Mouse (Mus musculus): ENCODE data around the gene C1ql1.

DNA sequence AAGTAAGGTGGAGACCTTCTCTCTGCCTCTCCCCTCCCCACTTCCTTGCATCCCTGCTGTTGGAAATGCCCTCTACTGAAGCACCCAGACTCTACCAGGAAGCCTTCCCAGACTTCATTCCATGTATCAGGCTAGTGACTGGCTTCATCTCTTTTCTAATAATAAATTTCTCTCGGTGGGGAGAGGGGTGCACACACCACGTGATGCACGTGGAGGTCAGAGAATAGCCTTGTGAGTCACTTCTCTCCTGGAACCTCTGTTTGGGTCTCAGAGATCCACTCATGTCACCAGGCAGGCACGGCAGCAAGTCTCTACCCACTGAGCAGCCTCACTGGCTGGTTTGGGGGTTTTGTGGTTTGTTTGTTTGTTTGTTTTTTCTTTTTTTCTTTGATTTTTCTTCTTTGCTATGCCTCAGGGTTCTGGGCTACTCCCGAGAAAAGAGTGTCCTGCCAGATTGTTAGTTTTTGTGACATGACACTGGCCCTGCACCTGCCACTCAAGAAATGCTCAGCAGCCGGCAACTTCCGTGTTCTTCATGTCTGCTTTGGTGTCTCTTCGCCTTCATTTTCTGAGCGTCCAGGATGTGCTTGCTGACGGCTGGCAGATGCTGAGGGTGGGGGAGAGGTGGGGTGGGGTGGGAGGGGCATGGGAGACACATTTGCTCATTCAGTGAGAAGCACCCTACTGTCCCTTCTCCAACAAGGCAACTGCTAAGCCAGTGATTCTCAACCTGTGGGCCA lies 34.8 kb upstream of the C1ql1 start:
- TF ChIP-seq MAX (IDR thresholded peaks at IDR 0.05) = no peak
- no peak for TF ChIP-seq CTCF (IDR thresholded peaks at IDR 0.05; ENCODE audit: control insufficient read depth, insufficient read depth, insufficient read length)
- TF ChIP-seq MYOD1 (IDR thresholded peaks at IDR 0.05; ENCODE audit: control insufficient read depth, insufficient read length, low read depth) = no peak
- no peak for TF ChIP-seq CEBPB (IDR thresholded peaks at IDR 0.05; ENCODE audit: low read depth)

Measured in C2C12 (cell line).